Mouse (Mus musculus) midbrain, embryonic 16.5 days (tissue): ENCODE results near the gene Akap13. TPM values are rescaled to one million over a fixed set of nuclear protein-coding genes. Genes with fewer than 3 reads are reported as not detected.
"Not testable (repeated sequence)": the region's sequence is repeated elsewhere in the genome, so short reads cannot be mapped to it uniquely, and the experiment has no call there.

Experiments
- ATAC-seq: fragments of 200-750 bp; cut with Nextera tagmentation; 2 replicates; pipeline ENCODE4 v1.8.0; 2017; ENCODE audit warnings: moderate TSS enrichment
- H3K27ac ChIP-seq: fragments of 300-500 bp; sonication (generic); 2 replicates; pipeline ENCODE4 v1.5.1; 2014; ENCODE audit warnings: mild to moderate bottlenecking, low read length, mixed read lengths
- H3K27me3 ChIP-seq: fragments of 300-500 bp; sonication (generic); 2 replicates; pipeline ENCODE4 v1.6.1; 2014; ENCODE audit warnings: low read depth, low read length, mixed read lengths; ENCODE audit not compliant: control insufficient read depth, insufficient read depth
- H3K36me3 ChIP-seq: fragments of 300-500 bp; sonication (generic); 2 replicates; pipeline ENCODE4 v1.6.1; 2014; ENCODE audit warnings: mild to moderate bottlenecking, low read length, moderate library complexity, mixed read lengths; ENCODE audit not compliant: control insufficient read depth, insufficient read depth
- H3K4me1 ChIP-seq: fragments of 300-500 bp; sonication (generic); 2 replicates; pipeline ENCODE4 v1.6.1; 2014; ENCODE audit warnings: mild to moderate bottlenecking, low read length, mixed read lengths; ENCODE audit not compliant: control insufficient read depth, insufficient read depth
- H3K4me2 ChIP-seq: fragments of 300-500 bp; sonication (generic); 2 replicates; pipeline ENCODE4 v1.6.1; 2014; ENCODE audit warnings: mild to moderate bottlenecking, low read length, mixed read lengths
- H3K4me3 ChIP-seq: fragments of 300-500 bp; sonication (generic); 2 replicates; pipeline ENCODE4 v1.5.1; 2014; ENCODE audit warnings: low read depth, mild to moderate bottlenecking, low read length, moderate library complexity, mixed read lengths
- H3K9ac ChIP-seq: fragments of 300-500 bp; sonication (generic); 2 replicates; pipeline ENCODE4 v1.6.1; 2014; ENCODE audit warnings: low read depth, low read length, mixed read lengths
- H3K9me3 ChIP-seq: fragments of 300-500 bp; sonication (generic); replicated peaks from 2 replicates; pipeline ENCODE4 v1.6.1; 2014; ENCODE audit warnings: mild to moderate bottlenecking, low read length, mixed read lengths; ENCODE audit not compliant: control insufficient read depth, poor library complexity, severe bottlenecking
- WGBS: fragments of 180-500 bp; shearing (Covaris S2); extraction: QIAGEN DNeasy Blood & Tissue Kit; methylation state at CpG from one replicate; pipeline ENCODE4 v1.1.7; 2014; 5-methylcytosine and 5-hydroxymethylcytosine counted together
- polyA plus RNA-seq: library from polyadenylated mRNA; unstranded; fragments of >200 nt; fragmentation: Nextera tagmentation; extraction: Ambion mirVana; gene quantifications from 2 replicates; pipeline ENCODE4 v1.2.1, GENCODE M21; 2015

The Akap13 gene
- polyA plus RNA-seq, 1 experiment from 2014 or later: 10.7 TPM

- 94% methylated on average over 4 of the region's 4 CpGs for WGBS
- not testable (repeated sequence) for H3K4me3 ChIP-seq
Observed at GRCm38 (mm10) chr7:75617246-75617645, 161.9 kb downstream of the Akap13 start.

GRCm38 (mm10) chr7:75618699-75619098 is 163.4 kb downstream of the Akap13 start:
- ATAC-seq: no peak
- Histone ChIP-seq H3K4me3 (no peak overlapping the region), H3K4me2 (no peak overlapping the region), H3K27me3 (no peaks in the 10 kb centered on the region), H3K27ac (no peak overlapping the region), H3K36me3 (no peaks in the 10 kb centered on the region), H3K4me1 (no peaks in the 10 kb centered on the region), H3K9me3 (no peaks in the 10 kb centered on the region), H3K9ac (no peak overlapping the region)
- WGBS: 91% methylated on average over 3 of the region's 3 CpGs

More at GRCm38 (mm10) chr7:75617246-75617645, 161.9 kb downstream of the Akap13 start:
- not testable (repeated sequence) for H3K36me3 ChIP-seq, H3K27me3 ChIP-seq, H3K4me1 ChIP-seq, H3K4me2 ChIP-seq, ATAC-seq, H3K9me3 ChIP-seq, H3K9ac ChIP-seq, H3K27ac ChIP-seq

DNA sequence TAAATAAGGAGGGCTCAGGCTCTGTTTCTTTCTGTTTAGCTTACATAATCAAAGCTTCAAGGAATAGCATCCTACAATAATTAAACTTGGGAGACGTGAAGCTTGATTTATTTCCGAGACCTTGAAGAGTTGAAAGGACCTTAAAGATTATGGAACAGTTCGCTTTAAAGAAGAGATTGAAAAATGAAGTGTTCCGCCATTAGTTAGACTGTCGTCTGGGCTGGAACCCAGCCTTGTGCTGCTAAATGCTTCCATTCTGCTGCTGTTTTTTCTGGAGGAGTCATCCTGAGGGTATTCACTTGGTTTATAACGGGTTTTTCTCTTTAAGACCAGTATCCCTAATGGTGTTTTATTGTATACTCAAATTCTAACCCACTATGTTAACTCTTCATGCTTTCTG is 164.5 kb downstream of the Akap13 start:
- H3K4me3 ChIP-seq: no peak overlapping the region
- no peak overlapping the region for H3K4me2 ChIP-seq
- H3K27ac ChIP-seq: no peak overlapping the region
- ATAC-seq: no peak
- no peaks in the 10 kb centered on the region for H3K36me3 ChIP-seq
- no peak overlapping the region for H3K9ac ChIP-seq
- no peaks in the 10 kb centered on the region for H3K4me1 ChIP-seq
- whole genome bisulfite sequencing: 75% methylated on average over 6 of the region's 6 CpGs
- H3K27me3 ChIP-seq: no peaks in the 10 kb centered on the region
- no peaks in the 10 kb centered on the region for H3K9me3 ChIP-seq

GRCm38 (mm10) chr7:75620395-75620960 is 165.1 kb downstream of the Akap13 start:
- H3K9ac ChIP-seq: no peak overlapping the region
- ATAC-seq: no peak
- no peaks in the 10 kb centered on the region for H3K27me3 ChIP-seq
- H3K4me1 ChIP-seq: no peaks in the 10 kb centered on the region
- no peaks in the 10 kb centered on the region for H3K36me3 ChIP-seq
- H3K4me2 ChIP-seq: no peak overlapping the region
- no peaks in the 10 kb centered on the region for H3K9me3 ChIP-seq
- no peak overlapping the region for H3K27ac ChIP-seq
- 81% methylated on average over 3 of the region's 3 CpGs for WGBS
- H3K4me3 ChIP-seq: no peak overlapping the region

GRCm38 (mm10) chr7:75620976-75621375 is 165.6 kb downstream of the Akap13 start:
- Histone ChIP-seq H3K9me3 (no peaks in the 10 kb centered on the region), H3K36me3 (no peaks in the 10 kb centered on the region), H3K27ac (no peak overlapping the region), H3K4me1 (no peaks in the 10 kb centered on the region), H3K4me2 (no peak overlapping the region), H3K27me3 (no peaks in the 10 kb centered on the region), H3K9ac (no peak overlapping the region), H3K4me3 (no peak overlapping the region)
- no peak for ATAC-seq
- 84% methylated on average over 4 of the region's 4 CpGs for WGBS

DNA sequence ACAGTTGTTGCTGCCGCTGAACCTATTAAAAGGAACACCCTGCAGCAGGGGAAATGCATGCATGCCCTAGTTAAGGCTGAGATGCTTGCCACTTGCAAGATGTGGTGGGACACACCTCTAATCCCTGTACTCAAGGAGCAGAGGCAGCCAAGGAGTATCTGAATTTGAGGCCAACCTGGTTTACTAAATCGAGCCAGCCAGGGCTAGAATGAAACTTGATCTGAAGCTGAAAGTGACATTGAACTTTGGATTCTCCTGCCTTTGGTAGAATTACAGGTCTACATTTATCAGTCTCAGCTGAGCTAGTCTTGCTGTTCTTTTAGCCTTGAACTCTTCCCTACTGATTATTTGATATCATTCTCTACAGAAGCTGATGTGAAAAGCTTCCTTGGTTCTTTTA is 172.5 kb downstream of the Akap13 start:
- Histone ChIP-seq H3K4me2 (no peak overlapping the region), H3K27me3 (no peaks in the 10 kb centered on the region), H3K36me3 (no peaks in the 10 kb centered on the region), H3K27ac (no peak overlapping the region), H3K4me1 (no peaks in the 10 kb centered on the region), H3K9ac (no peak overlapping the region), H3K4me3 (no peak overlapping the region), H3K9me3 (no peaks in the 10 kb centered on the region)
- no peak for ATAC-seq
- WGBS: 68% methylated on average over 2 of the region's 2 CpGs

GRCm38 (mm10) chr7:75629669-75630068 is 174.3 kb downstream of the Akap13 start:
- Histone ChIP-seq H3K9me3 (no peaks in the 10 kb centered on the region), H3K36me3 (no peaks in the 10 kb centered on the region), H3K9ac (no peak overlapping the region), H3K4me3 (no peak overlapping the region), H3K4me1 (no peaks in the 10 kb centered on the region), H3K4me2 (no peak overlapping the region), H3K27me3 (no peaks in the 10 kb centered on the region), H3K27ac (no peak overlapping the region)
- ATAC-seq: no peak
- WGBS: 91% methylated on average over 4 of the region's 4 CpGs

DNA sequence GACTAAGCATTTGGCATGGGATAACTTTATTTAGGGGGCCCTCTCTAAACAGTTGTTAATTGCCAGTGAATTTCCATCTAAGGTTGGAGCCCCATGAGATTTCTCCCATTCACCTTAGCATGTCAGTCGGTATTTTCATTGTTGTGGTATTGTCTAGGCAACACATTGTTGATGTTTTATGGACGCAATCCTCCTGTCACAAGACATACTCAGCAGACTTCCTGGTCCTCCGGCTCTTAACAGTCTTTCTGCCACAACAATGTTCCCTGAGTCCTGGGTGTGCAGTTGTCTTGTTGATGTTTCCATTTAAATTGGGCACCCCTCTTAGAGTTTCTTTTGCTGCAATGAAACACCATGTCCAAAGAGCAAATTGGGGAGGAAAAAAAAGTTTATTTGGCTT is 177.6 kb downstream of the Akap13 start:
- H3K4me1 ChIP-seq: no peaks in the 10 kb centered on the region
- no peak overlapping the region for H3K27ac ChIP-seq
- no peaks in the 10 kb centered on the region for H3K27me3 ChIP-seq
- 60% methylated on average over 3 of the region's 3 CpGs for WGBS
- no peak for ATAC-seq
- no peaks in the 10 kb centered on the region for H3K36me3 ChIP-seq
- H3K4me3 ChIP-seq: no peak overlapping the region
- no peaks in the 10 kb centered on the region for H3K9me3 ChIP-seq
- no peak overlapping the region for H3K4me2 ChIP-seq
- H3K9ac ChIP-seq: no peak overlapping the region

GRCm38 (mm10) chr7:75633393-75633792 is 178.1 kb downstream of the Akap13 start:
- Histone ChIP-seq H3K4me2 (no peak overlapping the region), H3K9ac (no peak overlapping the region), H3K27ac (no peak overlapping the region), H3K4me3 (no peak overlapping the region), H3K36me3 (no peaks in the 10 kb centered on the region), H3K9me3 (no peaks in the 10 kb centered on the region), H3K4me1 (no peaks in the 10 kb centered on the region), H3K27me3 (no peaks in the 10 kb centered on the region)
- no peak for ATAC-seq
